15 mouse cellular contexts compared by ENCODE assay signal in the genomic region with DNA sequence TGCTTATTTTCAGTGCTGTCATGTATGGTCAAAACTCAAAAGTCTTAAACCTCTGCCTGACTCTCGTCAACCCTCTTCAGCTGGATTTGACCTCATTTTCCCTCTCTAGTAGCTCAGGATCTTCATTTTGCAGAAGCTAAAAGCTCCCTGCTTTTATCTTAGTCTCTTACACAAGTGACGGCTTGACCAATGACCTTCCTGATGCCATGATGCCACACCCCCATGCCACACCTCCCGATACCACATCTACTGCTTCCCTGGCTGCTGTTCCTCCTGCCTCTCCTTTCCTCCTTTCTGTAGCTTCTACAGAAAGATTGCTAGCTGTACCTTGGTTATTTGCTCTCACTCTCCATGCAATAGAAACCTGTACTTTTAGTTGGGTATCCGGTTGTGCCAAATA. TPM values are rescaled to one million over a fixed set of nuclear protein-coding genes. Genes with fewer than 3 reads are reported as not detected.
DNase-seq lines count a peak whose midpoint lies in the region; ATAC-seq and TF ChIP-seq lines count a peak whose summit lies in the region.
"Had no signal": no experiment of that assay in that cellular context is flagged by ENCODE, and none has a peak within 500 bp of the region (broad histone marks: within the 10 kb centered on the region; RNA-seq: fewer than 3 reads in every experiment).

No protein-coding gene starts in this region.

- no peaks in the 10 kb centered on the region for H3K79me2 ChIP-seq in MEL (ENCODE audit: control insufficient read depth, insufficient read depth, low read length, poor library complexity)
- no peaks in the 10 kb centered on the region for H3K79me2 ChIP-seq in macrophage (ENCODE audit: inconsistent target)

- no peak for TF ChIP-seq CTCF in MEL (IDR thresholded peaks at IDR 0.05 in 2 of 3, conservative IDR thresholded peaks at IDR 0.05 in 1 of 3; ENCODE audit: control insufficient read depth in 1 of 3, insufficient read depth in 1 of 3, low read depth in 2 of 3, low read length in 3 of 3, poor library complexity in 1 of 3, severe bottlenecking in 1 of 3)
- no peak for TF ChIP-seq CTCF in hindbrain, postnatal 0 days (IDR thresholded peaks at IDR 0.05; ENCODE audit: low read depth)
- TF ChIP-seq CTCF in layer of hippocampus, adult 2 months (conservative IDR thresholded peaks at IDR 0.05): no peak

- no peaks in the 10 kb centered on the region for H3K9me3 ChIP-seq in MEL (replicated peaks; ENCODE audit: insufficient read depth, low read length)
- H3K9me3 ChIP-seq in hindbrain, postnatal 0 days (ENCODE audit: low read length): no peaks in the 10 kb centered on the region
- H3K9me3 ChIP-seq: hindbrain, embryonic 13.5 days; lung, embryonic 15.5 days had no signal

- H3K27ac ChIP-seq in MEL (ENCODE audit: control insufficient read depth, low read depth, low read length) (peak overlapping the region; percentile 89), macrophage (peak overlapping the region; percentile 43)
- H3K27ac ChIP-seq in hindbrain, postnatal 0 days: no peak overlapping the region
- H3K27ac ChIP-seq in layer of hippocampus, adult 2 months: no peak overlapping the region
- H3K27ac ChIP-seq: hindbrain, embryonic 13.5 days; kidney, postnatal 0 days; lung, embryonic 15.5 days had no signal

- H3K9ac ChIP-seq in MEL (ENCODE audit: control insufficient read depth, low read depth, low read length, poor library complexity, severe bottlenecking): peak overlapping the region; percentile 54
- H3K9ac ChIP-seq in hindbrain, postnatal 0 days (replicated peaks; ENCODE audit: low read length): no peak overlapping the region
- H3K9ac ChIP-seq: hindbrain, embryonic 13.5 days; lung, embryonic 15.5 days had no signal

- peaks cover 0 to 40% of the 10 kb centered on the region in 2 experiments; a peak in 2 of 4 replicates for H3K36me3 ChIP-seq in MEL (ENCODE audit: control insufficient read depth in 1 of 2, insufficient read depth in 2 of 2, low read length in 2 of 2)
- H3K36me3 ChIP-seq in macrophage (ENCODE audit: inconsistent target): peaks cover 21% of the 10 kb centered on the region; the same call in 1 of the 2 replicates
- H3K36me3 ChIP-seq in hindbrain, postnatal 0 days (ENCODE audit: insufficient read depth, low read length): peaks cover 5% of the 10 kb centered on the region; the same call in 1 of the 2 replicates

- H3K4me1 ChIP-seq in MEL (ENCODE audit: control insufficient read depth in 1 of 2, insufficient read depth in 2 of 2, low read length in 2 of 2): peaks cover 22 to 25% of the 10 kb centered on the region in 2 experiments
- no peaks in the 10 kb centered on the region for H3K4me1 ChIP-seq in hindbrain, postnatal 0 days (ENCODE audit: insufficient read depth, low read length)
- H3K4me1 ChIP-seq: hindbrain, embryonic 13.5 days had no signal

- no peak for ATAC-seq in hindbrain, postnatal 0 days

- TF ChIP-seq POLR2A in MEL (IDR thresholded peaks at IDR 0.05; ENCODE audit: control insufficient read depth in 1 of 2, insufficient read depth in 1 of 2, low read depth in 1 of 2, low read length in 2 of 2, poor library complexity in 1 of 2): 0 out of 4 replicates have a peak, but pooled peaks of 1 of the 2 experiments have one; percentile 43

- no peak overlapping the region for H3K4me2 ChIP-seq in hindbrain, postnatal 0 days (ENCODE audit: low read depth, low read length)
- H3K4me2 ChIP-seq: hindbrain, embryonic 13.5 days; lung, embryonic 15.5 days had no signal

- no peaks in the 10 kb centered on the region for H3K27me3 ChIP-seq in MEL (ENCODE audit: control insufficient read depth in 1 of 2, insufficient read depth in 2 of 2, low read length in 2 of 2)
- no peaks in the 10 kb centered on the region for H3K27me3 ChIP-seq in hindbrain, postnatal 0 days (ENCODE audit: insufficient read depth, low read length)
- H3K27me3 ChIP-seq: hindbrain, embryonic 13.5 days; lung, embryonic 15.5 days had no signal

- WGBS in macrophage (ENCODE audit: missing documents): 19% methylated on average over 4 of the region's 4 CpGs
- WGBS in hindbrain, postnatal 0 days: 69% methylated on average over 4 of the region's 4 CpGs

- no peak for TF ChIP-seq RAD21 in MEL (IDR thresholded peaks at IDR 0.05; ENCODE audit: low read depth, low read length)

- H3K4me3 ChIP-seq in MEL (ENCODE audit: control insufficient read depth in 1 of 2, insufficient read depth in 1 of 2, low read depth in 2 of 2, low read length in 2 of 2) (peak overlapping the region; percentile 30 to 53), macrophage (ENCODE audit: inconsistent target) (peak overlapping the region; percentile 3; the same call in 1 of the 2 replicates)
- no peak overlapping the region for H3K4me3 ChIP-seq in hindbrain, postnatal 0 days (ENCODE audit: low read length)
- no peak overlapping the region for H3K4me3 ChIP-seq in layer of hippocampus, adult 2 months
- H3K4me3 ChIP-seq: hindbrain, embryonic 13.5 days; lung, embryonic 15.5 days had no signal

- intact Hi-C loops in heart, postnatal 36 days (cut with DNase I): no loop called here

- TF ChIP-seq EP300 in MEL (IDR thresholded peaks at IDR 0.05; ENCODE audit: low read depth in 1 of 2, low read length in 2 of 2): no peak

- peak; percentile 27 to 37 for DNase-seq in heart, adult 18-20 months
- no peak for DNase-seq in heart, postnatal 36 days
- DNase-seq in MEL (ENCODE audit: low read depth, low spot score): peak; percentile 82
- DNase-seq in liver: peak; percentile 57
- DNase-seq in hindbrain, postnatal 0 days (ENCODE audit: low spot score): no peak
- no peak for DNase-seq in T-cell, adult 2 months (ENCODE audit: low spot score)
- no peak for DNase-seq in layer of hippocampus, adult 2 months (ENCODE audit: low spot score in 2 of 2)
- DNase-seq: cerebellum, postnatal 25 days had no signal

TF ChIP-seq in MEL, 35 proteins besides CTCF, POLR2A, EP300 and RAD21:
- TF ChIP-seq TBP (IDR thresholded peaks at IDR 0.05; ENCODE audit: low read depth, low read length) (0 out of 2 replicates have a peak, but pooled peaks have one; percentile 41), SIN3A (IDR thresholded peaks at IDR 0.05; ENCODE audit: low read length) (no peak; the same call in 1 of the 2 replicates)

RNA-seq across cellular contexts. Expression of gene Fam102b, which starts 29.6 kb away (rescaled TPM):
- 10 to 100 TPM; 13.0 to 13.8 TPM for total RNA-seq in heart, adult 18-20 months (2021)
- total RNA-seq in heart, postnatal 36 days (2021): 10 to 100 TPM; 11.2 to 15.7 TPM
- 13.0 and 14.1 TPM in 2 replicates for total RNA-seq in MEL (2012; rRNA removed)
- polyA plus RNA-seq in MEL (2012; ENCODE audit: insufficient read depth in 1 of 2, insufficient read length in 2 of 2, low read depth in 1 of 2, low replicate concordance in 2 of 2, missing spikeins in 1 of 2) (10 to 100 TPM; 10.4 to 26.9 TPM), macrophage (2018) (22.5 to 30.1 TPM (median 22.8 TPM) in 3 replicates)
- 100 to 1,000 TPM in 5 of 26 experiments, 10 to 100 TPM in 21; 17.5 to 210 (median 27.8) TPM for total RNA-seq in macrophage (2018; cell fraction: chromatin; rRNA removed)
- total RNA-seq in macrophage (2018; cell fraction: cytosol; rRNA removed): 100 to 1,000 TPM in 1 of 26 experiments, 10 to 100 TPM in 25; 25.9 to 125 (median 36.1) TPM
- total RNA-seq in macrophage (2018; cell fraction: nucleus; rRNA removed): 100 to 1,000 TPM in 7 of 26 experiments, 10 to 100 TPM in 19; 26.5 to 250 (median 38.5) TPM
- total RNA-seq in hindbrain, postnatal 0 days (2014; rRNA removed): 64.4 and 69.4 TPM in 2 replicates
- polyA plus RNA-seq in hindbrain, postnatal 0 days (2015; fragmentation: Nextera tagmentation; extraction: Ambion mirVana): 22.5 and 23.7 TPM in 2 replicates
- 10 to 100 TPM; 26.5 to 28.2 TPM for total RNA-seq in layer of hippocampus, adult 2 months (2021)

RNA-seq across cellular contexts. Expression of gene Gm9857, which starts 57.5 kb away (rescaled TPM):
- not detected for total RNA-seq in heart, adult 18-20 months (2021)
- total RNA-seq in heart, postnatal 36 days (2021): not detected
- total RNA-seq in MEL (2012; rRNA removed): not detected in 2 replicates
- polyA plus RNA-seq in MEL (2012; ENCODE audit: insufficient read depth in 1 of 2, insufficient read length in 2 of 2, low read depth in 1 of 2, low replicate concordance in 2 of 2, missing spikeins in 1 of 2) (not detected), macrophage (2018) (not detected in 3 replicates)
- not detected for total RNA-seq in macrophage (2018; cell fraction: chromatin; rRNA removed)
- total RNA-seq in macrophage (2018; cell fraction: cytosol; rRNA removed): not detected
- total RNA-seq in macrophage (2018; cell fraction: nucleus; rRNA removed): not detected
- total RNA-seq in hindbrain, postnatal 0 days (2014; rRNA removed): not detected in 2 replicates
- polyA plus RNA-seq in hindbrain, postnatal 0 days (2015; fragmentation: Nextera tagmentation; extraction: Ambion mirVana): 0.54 TPM in 1 of 2 replicates, not detected in the other
- total RNA-seq in layer of hippocampus, adult 2 months (2021): not detected
- total RNA-seq: adrenal gland, adult 8-10 months; left cerebral cortex, adult 18-20 months had no signal
- polyA plus RNA-seq: hindbrain, embryonic 13.5 days; kidney, postnatal 0 days; lung, embryonic 15.5 days; small intestine, adult 2 months had no signal

RNA-seq across cellular contexts. Expression of gene Henmt1, which starts 58.1 kb away (rescaled TPM):
- total RNA-seq in heart, adult 18-20 months (2021): not detected
- total RNA-seq in heart, postnatal 36 days (2021): not detected
- 0.10 TPM in 1 of 2 replicates, not detected in the other for total RNA-seq in MEL (2012; rRNA removed)
- polyA plus RNA-seq in MEL (2012; ENCODE audit: insufficient read depth in 1 of 2, insufficient read length in 2 of 2, low read depth in 1 of 2, low replicate concordance in 2 of 2, missing spikeins in 1 of 2): under 1 TPM in 1 of 2 experiments, not detected in 1; 0.08 TPM
- 1 to 10 TPM in 1 of 26 experiments, under 1 TPM in 5, not detected in 20; 0.46 to 2.3 (median 0.73) TPM for total RNA-seq in macrophage (2018; cell fraction: chromatin; rRNA removed)
- under 1 TPM in 17 of 26 experiments, not detected in 9; 0.05 to 0.47 (median 0.23) TPM for total RNA-seq in macrophage (2018; cell fraction: cytosol; rRNA removed)
- under 1 TPM in 9 of 26 experiments, not detected in 17; 0.29 to 0.89 (median 0.54) TPM for total RNA-seq in macrophage (2018; cell fraction: nucleus; rRNA removed)
- polyA plus RNA-seq in macrophage (2018): not detected in 3 replicates
- 1.0 and 2.2 TPM in 2 replicates for total RNA-seq in hindbrain, postnatal 0 days (2014; rRNA removed)
- polyA plus RNA-seq in hindbrain, postnatal 0 days (2015; fragmentation: Nextera tagmentation; extraction: Ambion mirVana): 2.0 and 2.6 TPM in 2 replicates
- 1 to 10 TPM; 1.9 to 3.1 TPM for total RNA-seq in layer of hippocampus, adult 2 months (2021)
- polyA plus RNA-seq: small intestine, adult 2 months had no signal

Comparison
In these comparisons a context has a peak if more than half of its experiments do, and no peak if none do; other contexts are left out.
1. DNase-seq: peak in heart, adult 18-20 months (2 of 2), MEL (single experiment) and liver (single experiment); none in heart, postnatal 36 days (0 of 2), hindbrain, postnatal 0 days (single experiment), T-cell, adult 2 months (single experiment) and layer of hippocampus, adult 2 months (0 of 2).
2. H3K27ac ChIP-seq: peak in MEL (single experiment) and macrophage (single experiment); none in hindbrain, postnatal 0 days (single experiment) and layer of hippocampus, adult 2 months (single experiment).
3. H3K4me3 ChIP-seq: peak in MEL (2 of 2) and macrophage (single experiment); none in hindbrain, postnatal 0 days (single experiment) and layer of hippocampus, adult 2 months (single experiment).